Mouse (Mus musculus) liver, adult 2 months (tissue): ENCODE data around the gene Styk1.

Experiments
- CTCF ChIP-seq: fragments of 200-500 bp; IDR thresholded peaks from 2 replicates; pipeline ENCODE4 v1.5.1; 2011; ENCODE audit warnings: low read depth, low read length, control low read depth
- POLR2A ChIP-seq: fragments of 200-500 bp; IDR thresholded peaks from 2 replicates; pipeline ENCODE4 v1.6.1; 2011; ENCODE audit warnings: low read length, control low read depth; ENCODE audit not compliant: insufficient read depth; ENCODE audit errors: extremely low read depth

DNA sequence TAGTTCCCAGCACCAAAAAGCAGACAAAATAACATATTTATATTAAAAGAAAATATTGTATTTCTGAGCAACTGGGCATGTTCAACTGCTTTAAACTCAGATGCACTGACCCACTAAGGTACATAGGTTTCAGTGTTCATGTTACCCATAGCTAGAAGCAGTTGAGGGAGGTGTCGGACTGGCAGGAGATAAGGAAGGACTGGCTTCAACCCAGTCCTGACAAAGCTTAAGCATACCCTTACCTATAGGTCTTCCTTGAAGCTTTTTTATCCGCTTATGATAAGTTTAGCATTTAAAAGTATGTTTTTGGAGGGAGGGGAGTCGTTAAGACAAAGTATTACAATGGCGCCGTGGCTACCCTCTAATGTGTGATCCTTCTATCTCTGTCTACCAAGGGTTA is 17.4 kb upstream of the Styk1 start:
- TF ChIP-seq CTCF (no peak), POLR2A (no peak)
